24 mouse cellular contexts compared by ENCODE assay signal in genomic region chr3:102383671-102384070, GRCm38 (mm10).
DNase-seq lines count a peak whose midpoint lies in the region; ATAC-seq and TF ChIP-seq lines count a peak whose summit lies in the region.
"Had no signal": no experiment of that assay in that cellular context is flagged by ENCODE, and none has a peak within 500 bp of the region (broad histone marks: within the 10 kb centered on the region; RNA-seq: fewer than 3 reads in every experiment).

No protein-coding gene starts in this region.

- ATAC-seq in kidney, embryonic 14.5 days (ENCODE audit: low FRiP score, low TSS enrichment), result no peak
- no peak for ATAC-seq in kidney, postnatal 0 days (replicated peaks; ENCODE audit: low FRiP score, low read depth)
- ATAC-seq: forebrain, embryonic 16.5 days; hindbrain, embryonic 16.5 days; intestine, embryonic 16.5 days had no signal

- no peak overlapping the region for H3K4me2 ChIP-seq in kidney, embryonic 14.5 days (replicated peaks; ENCODE audit: low read depth, low read length)
- H3K4me2 ChIP-seq in kidney, postnatal 0 days (ENCODE audit: low read length), result no peak overlapping the region
- H3K4me2 ChIP-seq: embryonic facial prominence, embryonic 15.5 days; liver, embryonic 13.5 days; lung, embryonic 15.5 days had no signal

- peak; percentile 95 for DNase-seq in heart, adult 11 months
- DNase-seq in heart, postnatal 4 days, result no peak
- peak; percentile 16 for DNase-seq in kidney, adult 11 months
- peak; percentile 33 for DNase-seq in kidney, postnatal 0 days (ENCODE audit: low spot score)
- DNase-seq in kidney, postnatal 36 days, result peak; percentile 25 to 60
- DNase-seq in layer of hippocampus, adult 9-10 months (ENCODE audit: low spot score), result no peak
- DNase-seq: adrenal gland, postnatal 10 days; B cell, adult 2 months; cerebellum, postnatal 14 days; gastrocnemius, postnatal 36 days; layer of hippocampus, adult 9-11 months; liver, embryonic 13.5 days; lung, postnatal 4 days; right cerebral cortex, postnatal 14 days; thymus, adult 18-20 months; thymus, postnatal 4 days had no signal

- WGBS in kidney, embryonic 14.5 days, result 56% methylated on average over 8 of the region's 8 CpGs
- 51% methylated on average over 8 of the region's 8 CpGs for WGBS in kidney, postnatal 0 days

- H3K36me3 ChIP-seq in kidney, embryonic 14.5 days (ENCODE audit: control insufficient read depth, insufficient read depth, low read length), result no peaks in the 10 kb centered on the region
- H3K36me3 ChIP-seq in kidney, postnatal 0 days (ENCODE audit: insufficient read depth, low read length), result no peaks in the 10 kb centered on the region
- H3K36me3 ChIP-seq: embryonic facial prominence, embryonic 15.5 days; limb, embryonic 10.5 days; liver, embryonic 13.5 days; lung, embryonic 15.5 days; midbrain, embryonic 10.5 days had no signal

- H3K9me3 ChIP-seq in kidney, embryonic 14.5 days (ENCODE audit: control insufficient read depth, low read length), result no peaks in the 10 kb centered on the region
- no peaks in the 10 kb centered on the region for H3K9me3 ChIP-seq in kidney, postnatal 0 days (replicated peaks; ENCODE audit: low read length)
- H3K9me3 ChIP-seq: embryonic facial prominence, embryonic 15.5 days; limb, embryonic 10.5 days; liver, embryonic 13.5 days; lung, embryonic 15.5 days; midbrain, embryonic 10.5 days had no signal

- no peak overlapping the region for H3K27ac ChIP-seq in kidney, embryonic 14.5 days (ENCODE audit: low read depth, low read length)
- no peak overlapping the region for H3K27ac ChIP-seq in kidney, postnatal 0 days
- H3K27ac ChIP-seq: embryonic facial prominence, embryonic 15.5 days; limb, embryonic 10.5 days; liver, embryonic 13.5 days; lung, embryonic 15.5 days; midbrain, embryonic 10.5 days had no signal

- H3K9ac ChIP-seq in kidney, embryonic 14.5 days (ENCODE audit: low read depth, low read length), result no peak overlapping the region
- H3K9ac ChIP-seq in kidney, postnatal 0 days (ENCODE audit: low read depth, low read length), result no peak overlapping the region
- H3K9ac ChIP-seq: embryonic facial prominence, embryonic 15.5 days; liver, embryonic 13.5 days; lung, embryonic 15.5 days had no signal

- TF ChIP-seq CTCF in kidney, postnatal 0 days (IDR thresholded peaks at IDR 0.05; ENCODE audit: low read depth), result no peak

- no peaks in the 10 kb centered on the region for H3K27me3 ChIP-seq in kidney, embryonic 14.5 days (ENCODE audit: control insufficient read depth, insufficient read depth, low read length)
- H3K27me3 ChIP-seq in kidney, postnatal 0 days (ENCODE audit: insufficient read depth, low read length), result no peaks in the 10 kb centered on the region
- H3K27me3 ChIP-seq: embryonic facial prominence, embryonic 15.5 days; liver, embryonic 13.5 days; lung, embryonic 15.5 days had no signal

- H3K4me1 ChIP-seq in kidney, embryonic 14.5 days (ENCODE audit: control insufficient read depth, insufficient read depth, low read length), result no peaks in the 10 kb centered on the region
- no peaks in the 10 kb centered on the region for H3K4me1 ChIP-seq in kidney, postnatal 0 days (replicated peaks; ENCODE audit: insufficient read depth, low read length)
- H3K4me1 ChIP-seq: embryonic facial prominence, embryonic 15.5 days; limb, embryonic 10.5 days; liver, embryonic 13.5 days; lung, embryonic 15.5 days; midbrain, embryonic 10.5 days had no signal

- no peak overlapping the region for H3K4me3 ChIP-seq in kidney, embryonic 14.5 days (ENCODE audit: low read length)
- H3K4me3 ChIP-seq in kidney, postnatal 0 days (replicated peaks; ENCODE audit: low read depth, low read length), result no peak overlapping the region
- H3K4me3 ChIP-seq: embryonic facial prominence, embryonic 15.5 days; limb, embryonic 10.5 days; liver, embryonic 13.5 days; lung, embryonic 15.5 days; midbrain, embryonic 10.5 days had no signal

Comparison
In these comparisons a context has a peak if more than half of its experiments do, and no peak if none do; other contexts are left out.
1. DNase-seq: peak in heart, adult 11 months (single experiment), kidney, adult 11 months (single experiment), kidney, postnatal 0 days (single experiment) and kidney, postnatal 36 days (2 of 2); none in heart, postnatal 4 days (single experiment) and layer of hippocampus, adult 9-10 months (single experiment).